Mouse (Mus musculus): ENCODE results near the gene Grhpr. TPM values are rescaled to one million over a fixed set of nuclear protein-coding genes. Genes with fewer than 3 reads are reported as not detected.

Grhpr gene
- polyA plus RNA-seq (2015; fragmentation: Nextera tagmentation; extraction: Ambion mirVana), result 121 and 133 TPM in 2 replicates

DNA sequence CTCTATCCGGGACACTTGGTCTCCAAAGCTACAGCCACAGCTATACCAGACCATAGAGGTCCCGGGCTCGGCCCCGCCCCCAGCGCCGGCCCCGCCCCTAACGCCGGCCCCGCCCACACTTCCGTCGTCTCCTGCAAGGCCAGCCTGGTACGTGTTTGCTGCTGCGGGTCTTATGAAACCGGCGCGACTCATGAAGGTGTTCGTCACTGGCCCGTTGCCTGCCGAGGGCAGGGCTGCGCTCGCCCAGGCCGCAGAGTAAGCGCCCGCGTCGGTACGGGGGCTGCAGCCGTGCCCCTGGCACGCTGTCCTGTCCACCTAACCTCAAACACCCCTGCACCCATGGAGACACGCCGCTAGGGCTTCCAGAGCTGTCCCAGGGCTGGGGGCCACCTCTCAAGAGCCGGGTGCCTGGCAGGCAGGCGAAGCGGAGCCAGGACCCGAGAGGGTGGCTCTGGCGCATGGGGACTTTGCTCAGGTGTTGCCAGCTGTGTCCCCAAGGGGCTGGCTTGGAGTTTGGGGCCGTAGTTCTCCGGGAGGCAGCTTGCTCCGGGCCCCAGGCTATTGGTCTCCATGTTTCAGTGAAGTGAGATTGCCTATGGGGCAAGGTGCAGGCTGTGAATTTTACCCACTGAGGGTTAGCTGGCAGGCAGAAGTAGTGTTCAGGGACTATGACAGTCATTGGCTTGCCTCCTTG lies at the start of gene Grhpr:
TSS of gene Grhpr (plus strand) at position 116 of the 694 bp plus-strand sequence.
- H3K4me2 ChIP-seq (replicated peaks; ENCODE audit: low read depth), result peak within 1 kb of the TSS; percentile 95
- H3K9me3 ChIP-seq (ENCODE audit: control insufficient read depth), result no peaks in the 10 kb centered on the region
- H3K4me1 ChIP-seq (replicated peaks; ENCODE audit: control insufficient read depth, insufficient read depth, low read length), result 0 out of 2 replicates have a peak, but pooled peaks cover 8% of the 10 kb centered on the region
- ATAC-seq, result peak; percentile 91
- H3K36me3 ChIP-seq (ENCODE audit: control insufficient read depth, insufficient read depth), result peaks cover 18% of the 10 kb centered on the region; the same call in 1 of the 2 replicates
- no peaks in the 10 kb centered on the region for H3K27me3 ChIP-seq (replicated peaks; ENCODE audit: control insufficient read depth, insufficient read depth, low read length)
- H3K9ac ChIP-seq (ENCODE audit: low read depth, low read length), result peak within 1 kb of the TSS; percentile 79
- peak within 1 kb of the TSS; percentile 71 for H3K4me3 ChIP-seq (ENCODE audit: low read depth, low read length)
- 0% methylated on average over 40 of the region's 40 CpGs for WGBS
- peak; percentile 64 for TF ChIP-seq CTCF (IDR thresholded peaks at IDR 0.05; ENCODE audit: low read depth)
- peak within 1 kb of the TSS; percentile 95 for H3K27ac ChIP-seq (ENCODE audit: low read depth, low read length)

DNA sequence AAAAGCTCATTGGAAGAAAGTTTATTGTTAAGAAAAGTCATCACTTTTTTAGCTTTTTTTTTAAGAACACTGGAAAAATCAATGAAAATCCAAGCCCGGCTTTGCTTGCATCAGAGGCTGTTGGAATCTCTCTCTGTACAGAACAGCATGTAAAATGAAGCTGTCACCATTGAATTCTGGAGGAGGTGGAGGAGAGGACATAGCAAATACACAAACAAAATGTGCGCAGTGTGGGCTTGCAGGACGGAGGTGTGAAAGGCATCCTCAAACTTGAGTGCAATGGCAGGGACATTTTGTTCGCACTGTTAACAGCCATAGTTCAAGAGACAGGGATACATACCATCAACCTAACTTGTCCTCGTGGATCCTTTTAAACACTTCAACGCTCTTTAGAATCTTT lies 49.5 kb upstream of the Grhpr start:
- no peaks in the 10 kb centered on the region for H3K4me1 ChIP-seq (replicated peaks; ENCODE audit: control insufficient read depth, insufficient read depth, low read length)
- no peak overlapping the region for H3K4me2 ChIP-seq (replicated peaks; ENCODE audit: low read depth)
- no peaks in the 10 kb centered on the region for H3K9me3 ChIP-seq (ENCODE audit: control insufficient read depth)
- H3K27me3 ChIP-seq (replicated peaks; ENCODE audit: control insufficient read depth, insufficient read depth, low read length), result no peaks in the 10 kb centered on the region
- no peak overlapping the region for H3K4me3 ChIP-seq (ENCODE audit: low read depth, low read length)
- H3K9ac ChIP-seq (ENCODE audit: low read depth, low read length), result no peak overlapping the region
- WGBS, result 93% methylated on average over 6 of the region's 6 CpGs
- TF ChIP-seq CTCF (IDR thresholded peaks at IDR 0.05; ENCODE audit: low read depth), result no peak
- peaks cover 33% of the 10 kb centered on the region for H3K36me3 ChIP-seq (ENCODE audit: control insufficient read depth, insufficient read depth)
- H3K27ac ChIP-seq (ENCODE audit: low read depth, low read length), result no peak overlapping the region
- no peak for ATAC-seq

DNA sequence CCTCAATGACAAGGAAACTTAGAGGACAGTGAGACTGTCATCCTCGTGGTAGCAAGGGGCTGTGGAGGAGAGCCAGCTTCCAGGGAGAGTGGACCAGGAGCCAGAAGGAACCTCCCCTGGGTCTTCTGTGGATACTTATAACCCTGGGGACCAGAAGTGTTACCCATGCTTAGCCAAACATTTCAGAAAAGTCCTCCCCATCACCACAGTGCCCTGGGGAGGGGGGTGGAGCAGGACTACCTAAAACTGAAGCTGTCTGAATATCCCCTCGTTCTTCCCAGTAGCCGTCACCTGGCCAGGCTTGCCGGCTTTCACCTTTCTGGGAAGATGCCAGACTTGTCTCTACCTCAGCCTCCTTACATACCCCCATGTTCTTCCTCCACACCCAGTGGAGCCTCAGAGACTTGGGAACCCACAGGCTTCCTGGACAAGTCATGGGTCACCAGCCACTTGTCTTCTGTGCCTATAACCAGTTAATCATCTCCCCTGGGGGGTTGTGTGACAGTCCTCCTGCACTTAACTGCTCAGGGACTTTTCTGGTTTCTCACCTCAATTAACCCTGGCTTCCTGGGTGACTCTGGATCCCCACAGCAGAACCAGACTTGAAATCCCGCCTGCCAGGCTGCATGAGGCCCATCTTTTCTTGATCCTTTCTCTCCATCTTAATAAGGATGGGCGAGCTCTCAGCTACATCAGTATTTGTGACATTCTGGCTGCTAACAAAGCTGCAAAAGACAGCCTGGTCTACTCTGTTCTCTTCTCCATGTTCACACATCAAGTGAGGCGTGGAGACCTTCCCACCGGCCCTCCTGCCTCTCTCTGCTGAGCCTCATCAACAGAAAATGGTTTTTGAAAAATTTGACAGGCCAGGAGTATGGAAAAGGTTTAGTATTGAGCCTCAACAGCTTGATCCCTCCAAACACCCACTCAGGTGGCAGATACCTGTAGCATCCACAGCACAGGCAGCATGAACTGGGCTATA lies 42.5 kb upstream of the Grhpr start:
- WGBS, result 78% methylated on average over 8 of the region's 8 CpGs
- no peak overlapping the region for H3K9ac ChIP-seq (ENCODE audit: low read depth, low read length)
- no peak overlapping the region for H3K4me2 ChIP-seq (replicated peaks; ENCODE audit: low read depth)
- H3K4me3 ChIP-seq (ENCODE audit: low read depth, low read length), result no peak overlapping the region
- no peak for TF ChIP-seq CTCF (IDR thresholded peaks at IDR 0.05; ENCODE audit: low read depth)
- H3K36me3 ChIP-seq (ENCODE audit: control insufficient read depth, insufficient read depth), result no peaks in the 10 kb centered on the region
- no peaks in the 10 kb centered on the region for H3K9me3 ChIP-seq (ENCODE audit: control insufficient read depth)
- no peak overlapping the region for H3K27ac ChIP-seq (ENCODE audit: low read depth, low read length)
- ATAC-seq, result no peak
- no peaks in the 10 kb centered on the region for H3K4me1 ChIP-seq (replicated peaks; ENCODE audit: control insufficient read depth, insufficient read depth, low read length)
- H3K27me3 ChIP-seq (replicated peaks; ENCODE audit: control insufficient read depth, insufficient read depth, low read length), result no peaks in the 10 kb centered on the region

DNA sequence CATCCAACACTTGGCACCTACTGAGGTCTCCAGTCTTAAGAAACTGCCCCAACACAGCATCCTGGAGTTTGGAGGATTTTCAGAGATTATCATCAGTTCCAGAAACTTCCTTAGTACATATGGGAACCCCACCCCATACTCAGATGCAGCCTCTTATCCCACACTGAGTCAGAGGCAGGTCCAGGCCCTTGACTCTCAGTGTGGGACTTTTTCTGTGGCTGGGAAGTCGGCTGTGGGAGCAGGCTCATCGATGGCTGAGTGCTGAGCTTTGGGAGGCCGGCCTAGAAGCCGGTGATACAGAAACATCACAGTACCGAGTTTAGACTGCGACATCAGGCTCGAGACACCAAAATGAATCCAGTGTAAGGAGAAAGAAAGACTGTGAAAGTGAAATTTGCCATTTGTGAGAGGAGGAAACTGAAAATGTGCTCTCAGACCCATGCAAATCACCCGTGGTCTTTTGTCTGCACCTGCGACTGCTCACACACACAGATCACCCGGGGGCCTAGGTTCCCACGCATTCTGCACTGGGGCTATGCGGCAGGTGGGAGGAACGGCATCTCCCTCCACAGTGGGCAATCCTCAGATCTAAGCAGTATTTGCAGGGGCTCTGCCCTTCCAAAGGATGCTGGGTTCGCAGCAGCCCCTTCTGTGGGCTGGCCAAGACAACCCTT lies 41.5 kb upstream of the Grhpr start:
- Histone ChIP-seq H3K4me2 (replicated peaks; ENCODE audit: low read depth) (no peak overlapping the region), H3K27me3 (replicated peaks; ENCODE audit: control insufficient read depth, insufficient read depth, low read length) (no peaks in the 10 kb centered on the region), H3K9ac (ENCODE audit: low read depth, low read length) (no peak overlapping the region), H3K36me3 (ENCODE audit: control insufficient read depth, insufficient read depth) (no peaks in the 10 kb centered on the region), H3K9me3 (ENCODE audit: control insufficient read depth) (no peaks in the 10 kb centered on the region), H3K4me3 (ENCODE audit: low read depth, low read length) (no peak overlapping the region), H3K4me1 (replicated peaks; ENCODE audit: control insufficient read depth, insufficient read depth, low read length) (no peaks in the 10 kb centered on the region), H3K27ac (ENCODE audit: low read depth, low read length) (no peak overlapping the region)
- TF ChIP-seq CTCF (IDR thresholded peaks at IDR 0.05; ENCODE audit: low read depth), result no peak
- 86% methylated on average over 14 of the region's 14 CpGs for WGBS
- no peak for ATAC-seq

DNA sequence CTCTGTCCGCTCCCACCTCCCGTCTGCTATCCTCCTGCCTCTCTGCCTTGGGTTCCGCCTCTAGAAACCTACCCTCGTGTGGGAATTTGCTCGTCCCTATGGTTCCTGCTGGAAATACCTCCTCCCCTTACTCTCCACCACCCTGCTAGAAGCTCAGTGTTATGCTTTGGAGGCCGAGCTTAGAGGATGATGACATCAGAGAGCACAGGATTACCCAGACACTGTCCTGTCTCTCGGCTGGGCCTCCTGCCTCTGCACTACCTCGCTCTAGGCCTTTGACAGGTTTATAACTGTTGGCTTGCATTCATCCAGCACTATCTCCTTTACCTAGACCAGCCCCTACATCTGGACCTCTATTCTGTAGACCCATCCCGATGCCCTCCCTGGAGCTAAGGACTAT lies 40.9 kb upstream of the Grhpr start:
- no peak overlapping the region for H3K9ac ChIP-seq (ENCODE audit: low read depth, low read length)
- ATAC-seq, result no peak
- 62% methylated on average over 9 of the region's 9 CpGs for WGBS
- H3K4me3 ChIP-seq (ENCODE audit: low read depth, low read length), result no peak overlapping the region
- H3K9me3 ChIP-seq (ENCODE audit: control insufficient read depth), result no peaks in the 10 kb centered on the region
- no peak for TF ChIP-seq CTCF (IDR thresholded peaks at IDR 0.05; ENCODE audit: low read depth)
- H3K27ac ChIP-seq (ENCODE audit: low read depth, low read length), result no peak overlapping the region
- H3K4me1 ChIP-seq (replicated peaks; ENCODE audit: control insufficient read depth, insufficient read depth, low read length), result no peaks in the 10 kb centered on the region
- no peak overlapping the region for H3K4me2 ChIP-seq (replicated peaks; ENCODE audit: low read depth)
- H3K27me3 ChIP-seq (replicated peaks; ENCODE audit: control insufficient read depth, insufficient read depth, low read length), result no peaks in the 10 kb centered on the region
- H3K36me3 ChIP-seq (ENCODE audit: control insufficient read depth, insufficient read depth), result no peaks in the 10 kb centered on the region

DNA sequence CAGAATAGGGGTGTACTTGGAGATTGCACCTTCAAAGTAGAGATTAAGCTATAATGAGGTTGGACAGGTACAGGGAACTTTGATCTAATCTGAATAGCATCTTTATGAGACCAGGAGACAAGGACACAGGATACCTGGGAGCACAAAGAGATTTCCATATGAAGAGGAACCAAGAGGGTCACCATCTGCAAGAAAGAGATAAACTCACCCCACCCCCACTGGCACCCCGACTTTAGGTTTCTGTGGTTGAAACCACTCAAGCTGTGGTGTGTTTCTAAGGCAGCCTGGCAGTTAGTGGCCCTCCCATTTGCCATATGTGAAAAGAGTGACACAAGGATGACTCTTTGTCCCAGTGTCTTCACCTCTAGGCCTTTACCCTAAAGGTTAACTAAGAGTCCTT lies 39.0 kb upstream of the Grhpr start:
- Histone ChIP-seq H3K36me3 (ENCODE audit: control insufficient read depth, insufficient read depth) (no peaks in the 10 kb centered on the region), H3K27me3 (replicated peaks; ENCODE audit: control insufficient read depth, insufficient read depth, low read length) (no peaks in the 10 kb centered on the region), H3K4me3 (ENCODE audit: low read depth, low read length) (no peak overlapping the region), H3K9ac (ENCODE audit: low read depth, low read length) (no peak overlapping the region), H3K4me1 (replicated peaks; ENCODE audit: control insufficient read depth, insufficient read depth, low read length) (no peaks in the 10 kb centered on the region), H3K9me3 (ENCODE audit: control insufficient read depth) (no peaks in the 10 kb centered on the region), H3K4me2 (replicated peaks; ENCODE audit: low read depth) (no peak overlapping the region), H3K27ac (ENCODE audit: low read depth, low read length) (no peak overlapping the region)
- ATAC-seq, result no peak
- no peak for TF ChIP-seq CTCF (IDR thresholded peaks at IDR 0.05; ENCODE audit: low read depth)
- WGBS, result 81% methylated on average over 1 of the region's 1 CpGs

Measured in intestine, postnatal 0 days (tissue).